Mouse (Mus musculus) liver, adult (tissue): Measurements from ENCODE around the gene Psg22.

Experiments
- GATA4 ChIP-seq: IDR thresholded peaks from 2 replicates; pipeline ENCODE4 v1.6.1; 2014; ENCODE audit warnings: mild to moderate bottlenecking, low read length; ENCODE audit not compliant: insufficient replicate concordance

The Psg22 gene

DNA sequence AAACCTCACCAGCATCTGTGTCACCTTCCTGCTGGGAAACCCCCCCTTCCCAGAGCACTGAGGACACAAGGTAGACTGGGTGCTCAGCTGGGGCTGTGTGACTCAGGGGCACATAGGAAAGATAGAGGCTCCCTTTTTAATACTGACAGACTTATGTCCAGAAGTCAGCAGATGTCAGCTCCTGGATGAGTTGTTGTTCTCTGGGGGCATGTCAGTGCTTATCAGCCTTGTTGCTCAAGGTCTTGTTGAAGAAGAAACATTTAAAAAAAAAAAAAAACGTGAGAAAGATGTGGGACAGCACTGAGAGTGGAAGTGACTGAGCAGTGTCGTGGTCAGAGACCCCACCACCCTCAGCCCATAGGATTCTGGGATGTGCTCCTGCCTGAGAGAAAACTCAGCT lies at the start of gene Psg22:
Gene Psg22, plus strand, starts transcription at position 301 of the 400 bp plus-strand sequence.
- no peak for TF ChIP-seq GATA4

- TF ChIP-seq GATA4, result no peak
Observed at GRCm38 (mm10) chr7:18679772-18680171, 38.1 kb upstream of the Psg22 start.

GRCm38 (mm10) chr7:18685586-18685985 lies 32.3 kb upstream of the Psg22 start:
- TF ChIP-seq GATA4, result no peak

- TF ChIP-seq GATA4, result no peak
Observed at GRCm38 (mm10) chr7:18686085-18686484, 31.8 kb upstream of the Psg22 start, which contains the start of gene Psg20. Psg20 (minus strand) TSS chr7:18686185.

DNA sequence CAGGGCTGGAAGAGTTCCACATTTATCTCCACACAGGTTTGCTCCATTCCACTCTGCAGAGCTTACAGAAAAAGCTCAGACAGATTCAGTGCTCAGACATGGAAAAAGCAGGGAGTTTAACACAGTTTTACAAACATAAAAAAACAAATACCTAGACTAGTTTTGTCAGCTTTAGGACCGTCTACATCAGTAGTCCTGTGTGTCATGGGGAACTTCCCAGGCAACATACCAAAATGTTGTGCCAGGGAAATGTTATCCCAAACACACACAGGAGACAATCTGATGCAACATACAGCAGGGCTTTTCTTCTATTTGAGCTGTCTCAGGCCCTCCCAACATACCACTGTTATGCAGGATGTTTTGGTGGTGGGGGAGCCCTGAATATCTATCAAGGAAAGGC lies 7.0 kb upstream of the Psg22 start:
- no peak for TF ChIP-seq GATA4

DNA sequence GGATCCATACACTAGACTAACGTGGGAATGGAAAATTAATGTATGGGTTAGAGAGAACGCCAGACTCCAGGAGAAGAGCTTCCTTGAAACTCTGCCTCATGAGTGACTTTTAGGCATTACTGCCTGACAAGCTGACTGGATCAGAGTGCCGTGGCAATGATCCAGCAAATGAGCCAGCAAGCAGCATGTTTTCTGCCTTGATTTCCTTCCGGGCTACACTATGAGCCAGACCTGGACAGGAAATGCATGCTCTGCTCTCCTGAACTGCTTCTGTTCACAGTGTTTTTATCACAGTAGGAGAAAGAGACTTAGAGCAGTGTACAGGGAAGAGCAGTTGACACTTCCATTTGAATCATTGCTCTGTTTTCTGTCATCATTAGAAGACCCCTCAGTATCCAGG lies 2.3 kb upstream of the Psg22 start:
- no peak for TF ChIP-seq GATA4

- no peak for TF ChIP-seq GATA4
Observed at GRCm38 (mm10) chr7:18724001-18724400, 6.1 kb downstream of the Psg22 start.

DNA sequence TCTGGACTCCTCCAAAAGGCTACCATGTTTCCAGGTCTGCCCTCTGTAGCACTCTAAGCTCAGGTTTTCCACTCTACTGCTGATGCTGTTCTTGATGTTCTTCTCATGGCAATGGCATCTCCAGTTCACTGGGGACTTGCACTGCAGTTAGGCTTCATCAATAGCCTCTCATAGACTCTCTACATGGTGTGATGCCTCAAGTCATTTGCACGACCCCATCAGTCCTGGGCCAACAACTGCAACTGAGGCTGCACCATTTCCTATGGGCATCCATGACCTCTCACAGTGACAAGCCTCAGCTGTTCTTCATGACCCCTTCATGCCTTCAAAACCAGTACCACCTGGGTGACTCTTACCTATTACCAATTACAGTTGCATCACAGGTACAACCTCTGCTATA lies 10.5 kb downstream of the Psg22 start:
- TF ChIP-seq GATA4, result no peak

- no peak for TF ChIP-seq GATA4
Observed at GRCm38 (mm10) chr7:18733111-18733510, 15.2 kb downstream of the Psg22 start.

GRCm38 (mm10) chr7:18734451-18734850 lies 16.6 kb downstream of the Psg22 start:
- TF ChIP-seq GATA4, result no peak

- no peak for TF ChIP-seq GATA4
Observed at GRCm38 (mm10) chr7:18746189-18746860, 28.4 kb downstream of the Psg22 start.

GRCm38 (mm10) chr7:18748994-18749895 lies 31.4 kb downstream of the Psg22 start:
- TF ChIP-seq GATA4, result no peak
